Mouse (Mus musculus) induced T-regulatory cell, adult 2 months (primary cell): ENCODE measurements around the gene Cfap65.

Experiments used
- DNase-seq: peaks from one replicate; pipeline ENCODE4 v3.0.0-alpha.2; 2012; ENCODE audit warnings: low read depth

The Cfap65 gene

DNA sequence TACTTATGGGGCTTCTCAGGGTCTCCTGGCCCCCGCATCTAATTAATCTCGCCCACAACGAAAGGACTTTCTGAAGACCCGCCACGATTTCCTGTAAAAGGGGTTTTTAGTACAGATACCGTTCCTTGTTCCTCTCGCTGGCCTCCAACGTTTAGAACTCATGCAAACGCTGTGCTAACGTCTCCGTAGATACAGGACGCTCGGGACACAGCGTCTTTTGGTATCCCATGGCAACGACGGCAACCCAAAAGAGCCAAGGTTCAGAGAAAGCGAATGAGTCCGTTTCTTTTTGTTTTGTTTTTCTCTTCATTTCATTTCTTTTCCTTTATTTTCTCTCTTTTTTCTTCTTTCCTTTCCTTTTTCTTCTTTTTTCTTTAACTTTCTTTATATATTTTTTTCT is at the start of gene Cfap65:
TSS of gene Cfap65 (minus strand) at position 198 of the 400 bp plus-strand sequence.
- peak; percentile 29 for DNase-seq

DNA sequence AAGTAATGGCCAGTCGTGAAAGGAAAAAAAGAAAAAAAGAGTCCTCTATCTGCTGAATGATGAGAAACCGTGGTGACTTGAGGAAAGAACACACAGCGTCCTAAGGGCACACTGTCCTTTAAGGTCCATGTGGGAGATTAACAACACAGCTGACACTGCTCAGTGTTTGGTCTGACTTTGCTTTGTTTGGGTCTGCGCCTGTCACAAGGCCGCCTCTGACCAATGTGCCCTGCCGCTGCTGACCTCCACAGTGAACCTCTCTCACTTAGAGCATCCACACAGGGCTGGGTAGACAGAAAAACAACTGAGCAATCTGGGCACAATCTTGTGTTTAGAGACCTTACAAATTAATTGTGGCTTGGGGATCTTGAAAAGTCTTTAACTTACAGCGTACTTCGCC is 41.6 kb upstream of the Cfap65 start:
- DNase-seq, result no peak

DNA sequence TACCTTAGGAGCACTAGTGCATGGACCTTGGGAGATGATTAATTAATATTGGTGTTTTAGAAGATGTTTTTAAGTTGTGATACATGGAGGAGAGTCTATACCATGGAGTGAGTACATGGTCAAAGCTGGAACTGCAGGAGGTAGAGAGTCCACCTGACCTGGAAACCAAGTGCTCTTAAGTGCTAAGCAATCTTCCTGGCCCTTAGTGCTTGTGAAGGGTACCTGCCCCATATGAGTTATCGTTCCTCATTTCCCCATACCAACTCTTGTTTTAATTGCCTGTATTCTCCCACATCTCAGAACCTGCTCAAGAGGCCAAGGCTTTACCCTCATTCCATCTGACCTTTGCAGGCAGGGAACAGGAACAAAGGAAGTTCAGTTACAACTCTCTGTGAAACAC is 40.5 kb upstream of the Cfap65 start:
- no peak for DNase-seq

DNA sequence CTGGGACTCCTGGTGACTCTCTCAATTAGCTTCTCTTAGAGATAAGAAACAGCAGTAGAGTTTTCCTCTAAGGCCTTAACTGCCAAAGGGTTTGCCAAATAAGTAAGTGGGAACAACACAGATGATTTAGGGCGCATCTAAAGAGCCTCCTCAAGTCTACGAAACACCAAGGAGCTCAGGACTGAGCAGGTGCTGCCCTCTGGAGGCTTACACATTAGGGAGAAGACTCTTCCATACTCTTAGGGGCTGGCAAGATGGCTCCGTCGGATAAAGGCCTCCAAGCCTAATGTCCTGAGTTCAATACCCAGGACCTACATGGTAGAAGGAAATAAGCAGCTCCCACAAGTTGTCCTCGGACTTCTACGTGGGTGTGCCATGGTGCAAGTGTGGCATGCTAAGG is 38.2 kb upstream of the Cfap65 start:
- peak; percentile 41 for DNase-seq

DNA sequence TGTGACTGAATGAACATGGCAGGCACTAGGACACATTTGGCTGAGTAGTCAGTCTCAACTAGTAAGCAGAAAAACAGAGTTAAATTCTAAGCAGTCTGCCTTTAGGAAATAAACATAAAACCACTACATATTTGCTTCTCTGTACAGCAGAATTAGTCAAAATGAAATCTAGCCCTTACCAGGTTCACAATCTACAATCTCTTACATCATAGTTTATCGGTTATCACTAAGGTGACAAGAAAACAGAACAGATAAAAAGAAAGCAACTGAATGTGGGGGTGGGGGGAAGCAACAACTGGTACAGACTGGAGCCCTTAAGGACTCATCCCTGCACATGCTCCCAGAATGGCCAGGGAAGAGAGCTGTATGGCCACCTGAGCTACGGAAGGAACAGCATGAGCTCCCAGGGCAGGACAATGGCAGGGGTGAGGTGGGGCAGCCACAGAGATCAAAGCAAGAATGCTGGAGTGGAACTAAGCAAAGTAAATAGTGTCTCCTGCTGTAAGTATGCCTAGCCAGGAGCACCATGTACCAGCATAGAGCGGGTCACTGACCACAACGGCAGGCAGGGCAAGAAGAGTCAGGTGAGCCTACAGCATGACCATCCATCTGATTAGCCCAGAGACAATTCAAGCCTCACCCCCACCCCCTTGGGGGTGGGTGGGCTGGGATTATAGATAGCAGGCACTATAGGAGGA is 36.1 kb upstream of the Cfap65 start:
- peak; percentile 86 for DNase-seq

DNA sequence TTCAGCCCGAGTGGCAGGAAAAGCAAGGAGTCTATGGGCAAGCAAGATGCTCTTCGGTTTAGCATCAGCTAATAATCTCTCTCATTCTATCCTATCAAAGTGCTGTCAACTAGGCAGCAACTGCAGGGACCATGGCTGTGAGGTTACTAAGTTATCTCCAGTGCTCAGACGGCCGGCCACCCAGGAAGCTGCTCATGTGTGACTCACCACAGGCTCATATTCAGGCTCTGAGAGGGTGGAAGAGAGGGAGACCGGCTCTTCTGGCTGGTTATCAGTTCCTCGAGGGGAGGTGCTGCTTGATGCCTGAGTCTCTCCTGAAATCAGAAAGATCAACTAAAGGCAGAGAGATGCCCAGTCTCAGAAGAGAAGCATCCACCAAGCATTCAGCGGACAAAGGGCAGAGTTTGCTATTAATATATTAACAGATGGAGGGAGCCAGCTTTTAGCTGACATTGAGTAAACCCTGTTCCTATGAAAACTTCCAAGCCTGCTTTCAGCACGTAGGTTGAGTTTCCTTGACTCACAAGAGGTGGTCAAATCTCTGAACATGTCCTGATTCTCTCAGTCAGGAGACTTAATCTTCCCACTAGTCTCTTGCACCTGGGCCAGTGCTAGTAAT is 32.7 kb upstream of the Cfap65 start:
- DNase-seq, result no peak

DNA sequence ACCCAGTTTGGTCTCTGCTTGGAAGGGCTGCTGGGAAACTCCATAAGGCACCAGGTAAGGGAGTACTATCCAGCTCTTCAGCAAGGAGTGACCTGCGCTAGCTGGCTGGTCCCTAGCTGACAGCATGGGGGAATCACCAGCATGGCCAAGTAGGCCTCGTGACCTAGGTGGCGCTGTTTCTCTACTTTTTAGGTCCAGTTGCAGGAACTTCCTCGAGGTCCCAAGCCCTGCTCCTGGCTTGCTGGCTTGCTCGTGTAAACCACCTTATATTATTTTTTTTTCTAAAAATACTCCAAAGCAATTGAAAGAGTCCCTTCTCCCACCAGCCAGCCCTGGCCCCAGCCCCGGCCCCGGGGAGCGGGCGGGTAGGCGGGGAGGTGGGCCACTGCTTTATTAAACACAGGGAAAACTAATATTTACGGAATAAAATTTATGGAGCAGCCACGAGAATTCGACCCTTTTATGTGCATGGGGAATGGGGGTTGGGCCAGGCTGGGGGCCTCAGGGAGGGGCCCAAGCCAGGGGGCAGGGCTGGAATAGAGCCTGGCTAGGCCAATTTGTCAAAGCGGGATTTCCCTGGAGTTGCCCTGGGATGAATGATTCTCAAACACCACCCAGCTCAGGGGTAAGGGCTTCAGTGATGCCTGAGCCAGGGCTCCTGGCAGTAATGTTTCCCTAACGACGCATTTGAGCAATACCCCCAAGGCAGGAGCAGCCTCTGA is 29.3 kb upstream of the Cfap65 start:
- DNase-seq, result peak; percentile 85

DNA sequence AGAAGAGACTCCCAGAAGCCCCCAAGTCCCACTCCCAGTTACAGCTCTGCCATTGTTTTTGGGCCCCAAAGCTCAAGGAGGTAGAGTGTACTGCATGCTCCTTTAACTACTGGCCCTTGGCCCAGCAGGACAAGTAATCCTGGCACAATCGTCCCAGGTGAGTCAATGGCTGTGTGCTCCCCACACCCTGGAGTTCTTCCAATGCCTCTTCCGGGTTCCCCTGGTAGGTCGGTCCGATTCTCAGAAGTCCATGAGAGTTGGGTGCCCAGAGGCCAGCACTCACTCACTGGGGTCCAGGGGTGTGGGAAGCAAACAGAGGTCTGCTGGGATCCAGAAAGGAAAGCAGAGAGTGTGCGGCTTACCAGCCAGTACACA is 27.4 kb upstream of the Cfap65 start:
- no peak for DNase-seq

DNA sequence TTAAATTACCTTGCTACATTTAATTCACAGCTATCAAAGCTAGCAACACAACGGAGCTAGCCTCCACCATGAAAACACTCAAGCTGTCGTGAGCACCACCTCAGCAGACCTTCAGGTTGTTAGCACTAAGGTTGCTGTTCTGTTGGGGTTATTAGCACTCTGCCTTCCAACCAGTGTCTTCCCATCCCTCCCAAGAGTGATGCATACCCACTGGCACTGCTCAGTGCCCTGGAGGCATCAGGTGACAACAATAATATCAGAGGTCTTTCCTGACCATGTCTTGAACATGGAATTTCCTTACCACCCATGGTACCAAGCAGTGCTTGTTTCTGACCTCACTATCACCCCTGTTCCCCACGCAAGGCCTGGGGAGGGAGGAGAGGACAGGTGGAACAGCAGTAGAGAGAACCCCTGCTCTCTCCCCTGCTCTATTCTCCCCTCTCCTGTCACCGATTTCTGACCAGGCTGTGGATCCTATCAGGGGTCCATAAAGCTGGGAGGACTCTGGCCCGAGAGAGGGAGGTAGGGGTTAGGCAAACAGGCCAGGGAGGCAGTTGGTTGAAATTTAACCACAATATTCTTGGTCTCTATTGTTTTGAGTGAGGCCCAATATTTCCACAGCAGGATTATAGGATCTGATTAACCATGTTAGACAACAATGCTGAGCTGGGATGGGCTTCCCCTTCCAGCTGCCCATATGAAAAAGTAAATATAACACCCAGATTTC is 26.9 kb upstream of the Cfap65 start:
- no peak for DNase-seq

DNA sequence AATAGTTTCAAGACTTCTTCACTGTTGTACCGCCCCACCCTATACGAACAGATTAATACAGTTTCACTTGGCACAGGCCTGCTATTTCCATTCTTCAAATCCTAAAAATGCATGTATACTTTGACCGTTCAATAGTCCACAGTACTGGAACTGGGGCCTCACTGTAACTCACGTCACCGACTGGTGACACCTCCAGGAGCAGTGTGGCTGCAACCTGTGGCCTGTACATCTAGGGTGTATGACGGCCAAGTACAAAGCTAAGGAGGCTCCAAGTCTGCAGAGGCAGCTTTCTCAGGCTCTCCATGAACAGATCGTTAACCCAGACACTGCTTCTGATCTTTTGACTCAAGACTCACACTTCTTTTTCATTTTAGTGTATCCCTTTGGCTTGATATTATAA is 26.3 kb upstream of the Cfap65 start:
- DNase-seq, result no peak

DNA sequence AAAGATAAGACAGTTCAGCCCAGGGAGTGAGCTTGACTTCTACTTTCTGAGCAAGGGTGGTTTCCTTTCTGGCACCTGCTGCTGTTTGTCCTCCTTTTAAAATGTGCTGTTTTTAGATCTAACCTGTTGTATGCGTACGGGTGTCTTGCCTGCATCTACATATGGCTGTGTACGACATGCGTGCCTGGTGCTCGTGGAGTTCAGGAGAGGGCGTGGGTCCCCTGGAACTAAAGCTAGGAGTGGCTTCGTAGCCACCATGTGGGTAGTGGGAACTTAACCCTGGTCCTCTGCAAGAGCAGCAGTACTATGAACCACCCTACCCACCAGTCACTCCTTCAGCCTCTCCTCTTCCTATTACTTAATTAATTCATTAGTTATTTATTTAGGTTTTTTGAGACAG is 24.7 kb upstream of the Cfap65 start:
- DNase-seq, result no peak

DNA sequence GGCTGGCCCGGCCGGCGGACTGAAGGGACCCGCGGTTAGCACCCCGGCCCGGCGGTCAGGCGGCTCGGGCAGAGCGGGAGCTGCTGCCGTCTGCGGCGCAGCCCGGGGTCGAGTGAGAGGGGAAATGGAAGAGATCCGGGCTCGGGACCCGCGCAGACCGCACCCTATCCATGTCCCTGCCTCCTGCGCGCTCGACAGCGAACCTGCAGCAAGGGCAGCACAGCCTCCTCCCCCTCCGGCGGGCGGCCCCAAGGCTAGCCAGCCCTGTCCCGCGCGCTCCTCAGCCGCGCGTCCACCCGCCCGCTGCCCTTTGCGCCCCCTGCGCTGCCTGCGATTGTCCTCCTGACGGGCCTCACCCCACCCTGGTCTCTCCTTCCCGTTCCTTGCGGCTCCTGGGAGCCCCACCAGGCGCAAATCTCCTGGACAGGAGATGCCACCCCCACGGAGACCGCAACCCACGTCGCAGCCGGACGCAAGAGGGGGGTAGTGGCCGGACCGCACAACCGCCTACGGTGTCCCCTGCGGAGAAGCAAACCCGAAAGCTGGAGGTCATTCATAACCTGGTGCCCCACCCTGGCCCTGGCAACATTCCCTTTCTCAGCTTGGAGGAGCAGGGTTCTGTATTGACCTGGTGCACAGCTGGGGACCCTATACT is 16.3 kb upstream of the Cfap65 start, which contains the start of gene Ihh:
TSS of gene Ihh (minus strand) at position 117 of the 655 bp plus-strand sequence.
- no peak for DNase-seq

DNA sequence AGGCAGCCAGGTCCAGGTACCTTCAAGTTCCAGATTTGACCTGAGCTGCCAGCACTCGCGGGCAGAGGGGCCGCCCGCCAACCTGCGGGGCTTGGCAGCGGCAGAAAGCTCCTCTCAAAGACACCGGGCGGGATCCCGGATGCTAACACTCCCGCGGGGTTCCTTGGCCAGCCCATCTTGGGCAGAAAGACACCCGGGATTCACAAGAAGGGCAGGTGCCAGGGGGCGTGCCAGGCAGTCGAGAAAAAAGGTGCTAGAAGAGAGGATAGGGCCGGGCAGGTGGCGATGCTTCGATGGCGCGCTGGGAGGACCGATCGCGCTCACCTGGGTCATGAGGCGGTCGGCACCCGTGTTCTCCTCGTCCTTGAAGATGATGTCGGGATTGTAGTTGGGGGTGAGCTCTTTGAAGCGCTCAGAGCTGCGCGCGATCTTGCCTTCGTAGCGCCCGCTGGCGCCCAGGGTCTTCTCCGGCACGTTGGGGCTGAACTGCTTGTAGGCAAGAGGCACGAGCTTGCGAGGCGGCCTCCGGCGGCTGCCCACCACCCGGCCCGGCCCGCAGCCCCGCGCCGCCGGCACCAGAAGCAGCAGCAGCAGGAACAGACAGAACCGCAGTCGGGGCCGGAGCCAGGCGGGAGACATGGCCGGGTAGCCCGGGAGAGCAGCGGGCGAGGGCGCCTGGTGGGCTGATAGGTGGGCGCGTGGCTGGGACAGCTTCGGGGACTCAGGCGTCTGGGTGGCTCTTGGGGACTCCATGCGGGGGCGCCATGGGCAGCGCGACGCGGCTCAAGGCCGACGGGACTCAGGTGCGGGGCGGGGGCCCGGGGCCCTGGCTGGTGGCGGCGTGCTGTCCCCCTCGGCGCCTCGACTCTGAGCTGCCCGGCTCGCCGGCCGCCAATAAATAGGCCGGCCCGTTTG is 15.4 kb upstream of the Cfap65 start:
- no peak for DNase-seq

DNA sequence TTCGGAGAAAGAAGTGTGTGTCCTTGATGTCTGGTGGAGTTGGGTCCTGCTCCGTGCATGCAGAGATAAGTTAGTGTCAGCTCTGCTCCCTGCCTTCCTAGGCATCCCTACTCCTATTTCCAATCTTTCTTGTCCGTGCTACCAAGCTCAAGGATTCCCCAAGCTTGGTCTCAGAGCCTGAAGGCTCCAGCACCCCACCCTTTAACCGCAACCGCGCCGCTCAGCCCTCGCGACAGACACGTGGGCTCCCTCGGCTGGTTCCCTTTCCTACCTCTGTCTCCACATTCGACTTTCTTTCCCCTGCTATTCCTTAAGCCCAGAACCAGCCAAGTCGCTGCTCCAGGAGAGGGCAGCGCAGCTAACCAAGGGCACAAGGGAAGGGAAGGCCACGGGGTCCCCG is 14.7 kb upstream of the Cfap65 start:
- DNase-seq, result no peak

DNA sequence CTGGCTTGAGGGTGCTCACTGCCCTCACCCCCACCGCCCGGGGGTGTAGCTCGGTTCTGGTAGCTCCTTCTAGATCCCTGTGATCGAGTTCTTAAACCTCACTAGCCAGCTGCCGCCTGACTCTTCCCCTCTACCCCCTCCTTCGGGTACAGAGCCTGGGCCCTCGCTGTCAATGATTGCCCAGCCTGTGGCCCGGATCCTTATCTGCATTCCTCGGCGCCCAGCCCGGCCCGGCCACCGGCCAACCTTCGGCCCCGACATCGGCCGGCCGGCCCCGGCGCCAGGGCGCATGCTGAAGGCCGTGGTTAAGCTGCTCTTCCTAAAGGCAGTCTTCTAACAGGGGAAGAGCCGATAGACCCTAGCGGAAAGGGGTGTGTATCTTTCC is 14.3 kb upstream of the Cfap65 start:
- no peak for DNase-seq

DNA sequence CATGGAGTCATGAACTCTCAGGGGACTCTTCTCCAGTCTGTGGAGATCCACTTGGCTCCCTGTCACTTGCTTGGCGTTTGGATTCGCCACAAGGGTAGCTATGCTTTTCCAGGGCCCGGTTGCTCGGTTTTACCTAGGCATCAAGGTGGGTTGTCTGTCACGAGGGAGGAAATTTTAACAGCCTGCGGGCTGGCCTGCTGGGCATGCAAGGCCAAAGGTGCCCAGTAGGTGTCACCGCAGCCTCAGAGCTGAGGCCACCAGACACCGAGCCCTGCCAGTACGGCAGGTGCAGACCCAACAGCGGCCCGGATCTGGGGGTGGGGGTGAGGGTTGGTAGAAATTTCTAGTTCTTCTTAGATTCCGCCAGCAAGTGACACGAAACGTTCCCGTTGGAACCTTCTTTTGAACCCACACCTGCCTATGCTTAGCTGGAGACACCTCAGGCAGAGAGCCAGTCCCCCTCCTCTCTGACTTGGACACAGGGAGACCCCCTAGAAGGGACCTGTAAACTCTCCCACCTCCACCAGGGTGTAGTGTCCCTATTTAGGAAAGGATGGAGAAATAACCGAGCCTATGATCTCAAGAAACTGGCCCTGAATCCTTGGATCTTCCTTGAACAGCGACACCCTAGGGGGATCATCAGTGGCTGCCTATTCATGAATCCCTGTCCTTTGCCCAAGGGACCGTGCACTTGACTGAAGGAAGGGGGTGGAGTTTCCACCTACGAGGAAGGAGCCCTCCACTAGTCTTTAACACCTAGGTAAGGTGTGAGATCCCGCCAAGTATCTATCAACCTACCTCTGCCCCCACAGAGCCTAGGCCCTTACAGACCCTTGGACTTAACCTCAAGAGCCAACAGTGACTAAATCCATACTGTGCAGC is 13.6 kb upstream of the Cfap65 start:
- DNase-seq, result peak; percentile 73

DNA sequence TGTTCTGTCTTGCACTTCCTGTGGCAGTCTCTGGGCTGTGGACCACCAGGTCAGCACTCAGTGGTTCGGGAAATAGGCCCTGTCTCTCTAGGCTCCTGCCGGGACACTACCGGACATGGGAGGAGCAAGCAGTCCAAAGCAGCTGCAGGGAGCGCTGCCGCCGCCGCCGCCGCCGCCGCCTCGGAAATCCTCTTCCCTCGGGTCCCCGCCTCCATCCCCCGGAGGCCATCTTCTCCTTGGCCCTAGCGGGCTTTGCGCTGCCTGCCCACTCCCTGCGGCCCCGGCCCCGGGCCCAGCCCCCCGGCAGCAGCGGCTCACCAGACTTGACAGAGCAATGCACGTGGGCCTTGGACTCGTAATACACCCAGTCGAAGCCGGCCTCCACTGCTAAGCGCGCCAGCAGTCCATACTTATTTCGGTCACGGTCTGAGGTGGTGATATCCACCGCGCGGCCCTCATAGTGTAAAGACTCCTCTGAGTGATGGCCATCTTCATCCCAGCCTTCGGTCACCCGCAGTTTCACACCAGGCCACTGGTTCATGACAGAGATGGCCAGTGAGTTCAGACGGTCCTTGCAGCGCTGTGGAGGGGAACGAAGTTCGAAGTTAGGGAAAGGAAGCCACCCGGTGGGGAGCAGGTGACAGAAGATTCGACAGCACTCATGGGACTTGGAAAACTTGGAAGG is 12.7 kb upstream of the Cfap65 start:
- peak; percentile 19 for DNase-seq

DNA sequence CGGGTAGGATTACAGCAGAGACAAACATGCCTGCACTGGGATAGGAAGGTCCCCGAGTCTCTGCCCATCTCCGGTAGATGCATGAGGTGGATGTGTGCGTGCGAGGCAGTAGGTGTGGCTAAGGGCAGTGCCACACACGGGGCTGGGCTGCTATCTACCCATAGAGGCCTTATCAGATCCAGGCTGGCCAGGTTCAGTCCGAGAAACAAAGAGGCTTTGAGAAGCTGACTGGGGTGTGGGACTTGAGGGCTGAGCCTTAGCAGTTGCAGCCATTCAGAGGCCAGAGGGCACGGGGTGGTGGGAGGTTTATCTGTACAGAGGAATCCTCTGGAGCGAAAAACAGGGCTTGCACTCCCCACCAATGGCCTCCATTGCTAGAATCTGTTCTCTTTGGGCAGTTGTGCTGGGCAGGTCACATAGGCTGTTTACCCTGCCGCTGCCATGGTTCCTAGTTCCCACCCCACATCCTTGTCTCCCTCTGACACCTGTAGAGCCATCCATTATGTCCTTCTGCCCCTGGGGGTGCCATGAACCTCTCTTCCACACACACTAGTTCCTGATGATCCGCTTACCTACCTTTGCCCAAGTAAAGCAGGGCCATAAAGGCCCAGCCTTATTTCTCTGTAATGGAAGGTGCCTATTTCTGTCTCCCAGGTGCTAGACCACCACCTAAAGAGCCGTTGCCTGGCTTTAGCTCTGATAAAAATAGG is 6.4 kb upstream of the Cfap65 start:
- no peak for DNase-seq

DNA sequence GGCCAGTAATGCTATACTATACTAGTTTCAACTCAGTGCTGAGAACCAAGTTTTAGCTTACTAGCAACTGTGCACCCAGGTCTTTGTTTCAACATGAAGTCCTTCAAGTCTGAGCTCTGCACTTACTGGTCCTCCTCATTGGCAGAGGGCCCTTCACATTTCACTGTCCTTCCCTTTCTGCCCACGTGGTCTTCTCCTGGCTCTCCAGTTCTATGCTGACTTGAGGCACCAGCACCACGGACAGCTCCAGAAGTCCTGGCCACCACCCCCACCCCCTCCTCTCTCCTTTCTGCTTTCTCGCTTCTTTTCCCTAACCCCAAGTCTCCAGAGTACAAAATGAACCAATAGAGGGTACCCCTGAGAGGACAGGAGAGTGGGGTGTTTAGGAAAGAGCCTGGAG is 4.4 kb upstream of the Cfap65 start:
- DNase-seq, result no peak
